Mouse (Mus musculus) hindbrain, embryonic 13.5 days (tissue): Measurements from ENCODE around the gene Gdf5. TPM values are rescaled to one million over a fixed set of nuclear protein-coding genes. Genes with fewer than 3 reads are reported as not detected.
"Not testable (repeated sequence)": the region's sequence is repeated elsewhere in the genome, so short reads cannot be mapped to it uniquely, and the experiment has no call there.

ENCODE experiments used
- ATAC-seq: fragments of 200-750 bp; cut with Nextera tagmentation; 2 replicates; pipeline ENCODE4 v1.8.0; 2017; ENCODE audit warnings: moderate TSS enrichment; ENCODE audit not compliant: low FRiP score
- H3K27ac ChIP-seq: fragments of 300-500 bp; sonication (generic); 2 replicates; pipeline ENCODE4 v1.5.1; 2015; ENCODE audit warnings: inconsistent platforms, mild to moderate bottlenecking, moderate library complexity
- H3K27me3 ChIP-seq: fragments of 300-500 bp; sonication (generic); 2 replicates; pipeline ENCODE4 v1.6.1; 2015; ENCODE audit warnings: mild to moderate bottlenecking, inconsistent platforms
- H3K36me3 ChIP-seq: fragments of 300-500 bp; sonication (generic); 2 replicates; pipeline ENCODE4 v1.6.1; 2015; ENCODE audit warnings: mild to moderate bottlenecking, inconsistent platforms
- H3K4me1 ChIP-seq: fragments of 300-500 bp; sonication (generic); replicated peaks from 2 replicates; pipeline ENCODE4 v1.6.1; 2015; ENCODE audit warnings: inconsistent platforms
- H3K4me2 ChIP-seq: fragments of 300-500 bp; sonication (generic); 2 replicates; pipeline ENCODE4 v1.6.1; 2015; ENCODE audit warnings: inconsistent platforms, mild to moderate bottlenecking, moderate library complexity
- H3K4me3 ChIP-seq: fragments of 300-500 bp; sonication (generic); 2 replicates; pipeline ENCODE4 v1.5.1; 2015; ENCODE audit warnings: mild to moderate bottlenecking, inconsistent platforms
- H3K9ac ChIP-seq: fragments of 300-500 bp; sonication (generic); 2 replicates; pipeline ENCODE4 v1.6.1; 2015; ENCODE audit warnings: mild to moderate bottlenecking, inconsistent platforms
- H3K9me3 ChIP-seq: fragments of 300-500 bp; sonication (generic); 2 replicates; pipeline ENCODE4 v1.6.1; 2016; ENCODE audit warnings: inconsistent platforms
- WGBS: fragments of 180-500 bp; shearing (Covaris S2); methylation state at CpG from one replicate; pipeline ENCODE4 v1.1.7; 2015; 5-methylcytosine and 5-hydroxymethylcytosine counted together
- polyA plus RNA-seq: library from polyadenylated mRNA; unstranded; fragments of >200 nt; fragmentation: Nextera tagmentation; extraction: Ambion mirVana; gene quantifications from 2 replicates; pipeline ENCODE4 v1.2.1, GENCODE M21; 2015

The Gdf5 gene
- polyA plus RNA-seq, 1 experiment from 2014 or later: 3.6 TPM

- no peaks in the 10 kb centered on the region for H3K9me3 ChIP-seq
- no peaks in the 10 kb centered on the region for H3K36me3 ChIP-seq
- no peak overlapping the region for H3K4me2 ChIP-seq
- H3K9ac ChIP-seq: no peak overlapping the region
- no peak overlapping the region for H3K27ac ChIP-seq
- H3K27me3 ChIP-seq: peaks cover 10% of the 10 kb centered on the region; the same call in 1 of the 2 replicates
- peaks cover 21% of the 10 kb centered on the region for H3K4me1 ChIP-seq
- 75% methylated on average over 7 of the region's 7 CpGs for WGBS
- no peak overlapping the region for H3K4me3 ChIP-seq
- no peak for ATAC-seq
Observed at GRCm38 (mm10) chr2:155939897-155940529, 5.2 kb downstream of the Gdf5 start.

- WGBS: under 1% methylated on average over 38 of the region's 38 CpGs
- peak within 1 kb of the TSS; percentile 71 for H3K4me3 ChIP-seq
- peak; percentile 98 for ATAC-seq
Observed at GRCm38 (mm10) chr2:155929531-155930442, 15.4 kb downstream of the Gdf5 start, which contains the start of gene Uqcc1. Gene Uqcc1 (minus strand): TSS chr2:155930310.

GRCm38 (mm10) chr2:155928711-155929345 is 16.3 kb downstream of the Gdf5 start:
- H3K4me1 ChIP-seq: peaks cover 16% of the 10 kb centered on the region
- peak overlapping the region; percentile 71 for H3K4me2 ChIP-seq
- peaks cover 3% of the 10 kb centered on the region; the same call in 1 of the 2 replicates for H3K27me3 ChIP-seq
- H3K9me3 ChIP-seq: no peaks in the 10 kb centered on the region
- H3K36me3 ChIP-seq: peaks cover 3% of the 10 kb centered on the region; the same call in 1 of the 2 replicates
- ATAC-seq: no peak
- peak overlapping the region; percentile 76 for H3K9ac ChIP-seq
- no peak overlapping the region for H3K27ac ChIP-seq
- peak overlapping the region; percentile 71 for H3K4me3 ChIP-seq
- WGBS: 82% methylated on average over 7 of the region's 7 CpGs

More at GRCm38 (mm10) chr2:155929531-155930442, 15.4 kb downstream of the Gdf5 start, which contains the start of gene Uqcc1:
- Histone ChIP-seq H3K36me3 (no peaks in the 10 kb centered on the region; the same call in 1 of the 2 replicates), H3K27ac (peak within 1 kb of the TSS; percentile 92), H3K4me2 (peak within 1 kb of the TSS; percentile 71), H3K4me1 (peaks cover 16% of the 10 kb centered on the region), H3K9ac (peak within 1 kb of the TSS; percentile 76), H3K27me3 (peaks cover 8% of the 10 kb centered on the region; the same call in 1 of the 2 replicates), H3K9me3 (no peaks in the 10 kb centered on the region)

GRCm38 (mm10) chr2:155925213-155925612 is 20.0 kb downstream of the Gdf5 start:
- H3K4me1 ChIP-seq, H3K27ac ChIP-seq, H3K9ac ChIP-seq, H3K4me3 ChIP-seq, H3K4me2 ChIP-seq, ATAC-seq, H3K9me3 ChIP-seq, H3K27me3 ChIP-seq: not testable (repeated sequence)
- H3K36me3 ChIP-seq: peaks cover 14% of the 10 kb centered on the region
- WGBS: 94% methylated on average over 6 of the region's 6 CpGs

- Histone ChIP-seq H3K4me2 (no peak overlapping the region), H3K9ac (no peak overlapping the region), H3K36me3 (peaks cover 27% of the 10 kb centered on the region), H3K27ac (no peak overlapping the region), H3K4me3 (no peak overlapping the region), H3K4me1 (no peaks in the 10 kb centered on the region), H3K9me3 (no peaks in the 10 kb centered on the region), H3K27me3 (no peaks in the 10 kb centered on the region)
- 97% methylated on average over 7 of the region's 7 CpGs for WGBS
- ATAC-seq: no peak
Observed at GRCm38 (mm10) chr2:155923143-155923542, 22.0 kb downstream of the Gdf5 start.

- H3K27me3 ChIP-seq: no peaks in the 10 kb centered on the region
- H3K36me3 ChIP-seq: peaks cover 69% of the 10 kb centered on the region
- H3K27ac ChIP-seq: no peak overlapping the region
- WGBS: 89% methylated on average over 6 of the region's 6 CpGs
- H3K4me3 ChIP-seq: no peak overlapping the region
- H3K4me1 ChIP-seq: no peaks in the 10 kb centered on the region
- no peak for ATAC-seq
- no peak overlapping the region for H3K9ac ChIP-seq
- H3K4me2 ChIP-seq: no peak overlapping the region
- no peaks in the 10 kb centered on the region for H3K9me3 ChIP-seq
Observed at GRCm38 (mm10) chr2:155914684-155915083, 30.5 kb downstream of the Gdf5 start.

GRCm38 (mm10) chr2:155903632-155904008 is 41.5 kb downstream of the Gdf5 start:
- no peak for ATAC-seq
- no peak overlapping the region for H3K4me3 ChIP-seq
- no peaks in the 10 kb centered on the region for H3K4me1 ChIP-seq
- 95% methylated on average over 6 of the region's 6 CpGs for WGBS
- peaks cover 36% of the 10 kb centered on the region for H3K36me3 ChIP-seq
- H3K27me3 ChIP-seq: no peaks in the 10 kb centered on the region
- H3K27ac ChIP-seq: no peak overlapping the region
- H3K9me3 ChIP-seq: no peaks in the 10 kb centered on the region
- H3K4me2 ChIP-seq: no peak overlapping the region
- no peak overlapping the region for H3K9ac ChIP-seq

GRCm38 (mm10) chr2:155902989-155903631 is 42.1 kb downstream of the Gdf5 start:
- H3K4me1 ChIP-seq: no peaks in the 10 kb centered on the region
- no peak overlapping the region for H3K27ac ChIP-seq
- H3K4me3 ChIP-seq: no peak overlapping the region
- peaks cover 36% of the 10 kb centered on the region for H3K36me3 ChIP-seq
- WGBS: 91% methylated on average over 16 of the region's 16 CpGs
- H3K9ac ChIP-seq: no peak overlapping the region
- no peaks in the 10 kb centered on the region for H3K9me3 ChIP-seq
- no peak overlapping the region for H3K4me2 ChIP-seq
- H3K27me3 ChIP-seq: no peaks in the 10 kb centered on the region
- no peak for ATAC-seq

- Histone ChIP-seq H3K4me1 (no peaks in the 10 kb centered on the region), H3K9ac (no peak overlapping the region), H3K4me3 (no peak overlapping the region), H3K9me3 (no peaks in the 10 kb centered on the region), H3K36me3 (peaks cover 64% of the 10 kb centered on the region), H3K27ac (no peak overlapping the region), H3K27me3 (no peaks in the 10 kb centered on the region), H3K4me2 (no peak overlapping the region)
- no peak for ATAC-seq
- 88% methylated on average over 16 of the region's 16 CpGs for WGBS
Observed at GRCm38 (mm10) chr2:155895046-155895735, 50.0 kb downstream of the Gdf5 start.

GRCm38 (mm10) chr2:155894307-155895045 is 50.7 kb downstream of the Gdf5 start:
- 90% methylated on average over 13 of the region's 13 CpGs for WGBS

More at GRCm38 (mm10) chr2:155894307-155895045, 50.7 kb downstream of the Gdf5 start:
- H3K27me3 ChIP-seq: no peaks in the 10 kb centered on the region
- no peak overlapping the region for H3K4me3 ChIP-seq
- H3K4me2 ChIP-seq: no peak overlapping the region
- no peak overlapping the region for H3K9ac ChIP-seq
- ATAC-seq: no peak
- no peaks in the 10 kb centered on the region for H3K9me3 ChIP-seq
- H3K36me3 ChIP-seq: peaks cover 57% of the 10 kb centered on the region
- no peaks in the 10 kb centered on the region for H3K4me1 ChIP-seq
- no peak overlapping the region for H3K27ac ChIP-seq
